Mouse (Mus musculus) kidney, embryonic 15.5 days (tissue): ENCODE data around the gene Usb1. TPM values are rescaled to one million over a fixed set of nuclear protein-coding genes. Genes with fewer than 3 reads are reported as not detected.
A peak's percentile ranks its signal among the peaks of the same experiment; 100 is the strongest.

Source experiments
- ATAC-seq: fragments of 200-750 bp; cut with Nextera tagmentation; replicated peaks from 2 replicates; pipeline ENCODE4 v1.8.0; 2017; ENCODE audit warnings: moderate TSS enrichment; ENCODE audit not compliant: low FRiP score
- H3K27ac ChIP-seq: fragments of 300-500 bp; sonication (generic); 2 replicates; pipeline ENCODE4 v1.5.1; 2015; ENCODE audit warnings: mild to moderate bottlenecking, inconsistent platforms
- H3K27me3 ChIP-seq: fragments of 300-500 bp; sonication (generic); 2 replicates; pipeline ENCODE4 v1.6.1; 2015; ENCODE audit warnings: inconsistent platforms
- H3K36me3 ChIP-seq: fragments of 300-500 bp; sonication (generic); 2 replicates; pipeline ENCODE4 v1.6.1; 2015; ENCODE audit warnings: inconsistent platforms
- H3K4me1 ChIP-seq: fragments of 300-500 bp; sonication (generic); 2 replicates; pipeline ENCODE4 v1.6.1; 2015; ENCODE audit warnings: inconsistent platforms
- H3K4me2 ChIP-seq: fragments of 300-500 bp; sonication (generic); 2 replicates; pipeline ENCODE4 v1.6.1; 2015; ENCODE audit warnings: moderate library complexity, mild to moderate bottlenecking, inconsistent platforms
- H3K4me3 ChIP-seq: fragments of 300-500 bp; sonication (generic); replicated peaks from 2 replicates; pipeline ENCODE4 v1.5.1; 2015; ENCODE audit warnings: mild to moderate bottlenecking, inconsistent platforms
- H3K9ac ChIP-seq: fragments of 300-500 bp; sonication (generic); 2 replicates; pipeline ENCODE4 v1.6.1; 2015; ENCODE audit warnings: mild to moderate bottlenecking, inconsistent platforms
- H3K9me3 ChIP-seq: fragments of 300-500 bp; sonication (generic); replicated peaks from 2 replicates; pipeline ENCODE4 v1.6.1; 2016; ENCODE audit warnings: inconsistent platforms
- WGBS: fragments of 180-500 bp; shearing (Covaris S2); methylation state at CpG from one replicate; pipeline ENCODE4 v1.1.7; 2015; ENCODE audit warnings: mixed read lengths; 5-methylcytosine and 5-hydroxymethylcytosine counted together
- polyA plus RNA-seq: library from polyadenylated mRNA; unstranded; fragments of >200 nt; fragmentation: Nextera tagmentation; extraction: Ambion mirVana; gene quantifications from 2 replicates; pipeline ENCODE4 v1.2.1, GENCODE M21; 2015

Gene Usb1
- polyA plus RNA-seq, result 47.0 and 49.0 TPM in 2 replicates

DNA sequence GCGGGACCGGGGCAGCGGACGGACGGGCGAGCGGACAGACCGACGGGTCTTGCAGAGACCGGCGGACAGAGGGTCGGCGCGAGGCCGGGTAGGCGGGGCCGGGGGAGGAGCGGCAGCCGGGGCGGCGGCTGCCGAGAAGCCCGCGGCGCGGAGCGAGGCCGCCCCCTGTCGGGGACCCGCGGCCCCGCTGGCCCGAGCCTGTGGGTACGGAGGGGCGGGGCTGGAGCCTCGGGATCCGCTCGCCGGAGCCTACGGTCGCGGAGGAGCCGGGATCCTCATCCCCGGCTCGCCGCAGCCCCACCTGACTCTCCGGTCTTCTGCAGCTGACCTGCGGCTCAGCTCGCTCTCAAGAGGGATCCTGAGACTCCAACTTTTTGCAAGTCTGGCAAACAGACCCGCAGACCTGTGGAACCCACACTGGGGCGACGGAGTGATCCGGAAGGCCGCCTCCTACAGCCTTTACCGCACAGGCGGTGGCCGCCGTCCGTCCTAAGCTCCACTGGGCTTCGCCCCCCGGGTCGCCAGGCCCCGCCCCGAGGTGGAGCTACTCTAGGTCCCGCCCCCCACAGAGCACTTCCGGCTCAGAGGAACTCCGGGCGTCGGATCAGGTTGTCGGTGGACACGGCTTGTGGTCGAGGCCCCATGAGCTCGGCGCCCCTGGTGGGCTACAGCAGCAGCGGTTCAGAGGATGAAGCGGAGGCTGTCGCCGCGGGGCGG, at the start of gene Usb1, which contains the start of gene Zfp319:
TSS of gene Usb1 (plus strand) at position 565 of the 717 bp plus-strand sequence.
TSS of gene Zfp319 (minus strand) at position 231 of the 717 bp plus-strand sequence.
- H3K4me2 ChIP-seq, result peak within 1 kb of the TSS; percentile 65
- H3K27me3 ChIP-seq, result no peaks in the 10 kb centered on the region
- peaks cover 60% of the 10 kb centered on the region for H3K36me3 ChIP-seq
- peak; percentile 95 for ATAC-seq
- H3K9me3 ChIP-seq, result no peaks in the 10 kb centered on the region
- H3K4me1 ChIP-seq, result peaks cover 36% of the 10 kb centered on the region
- peak within 1 kb of the TSS; percentile 68 for H3K9ac ChIP-seq
- peak within 1 kb of the TSS; percentile 100 for H3K27ac ChIP-seq
- under 1% methylated on average over 79 of the region's 80 CpGs for WGBS
- peak within 1 kb of the TSS; percentile 68 for H3K4me3 ChIP-seq

DNA sequence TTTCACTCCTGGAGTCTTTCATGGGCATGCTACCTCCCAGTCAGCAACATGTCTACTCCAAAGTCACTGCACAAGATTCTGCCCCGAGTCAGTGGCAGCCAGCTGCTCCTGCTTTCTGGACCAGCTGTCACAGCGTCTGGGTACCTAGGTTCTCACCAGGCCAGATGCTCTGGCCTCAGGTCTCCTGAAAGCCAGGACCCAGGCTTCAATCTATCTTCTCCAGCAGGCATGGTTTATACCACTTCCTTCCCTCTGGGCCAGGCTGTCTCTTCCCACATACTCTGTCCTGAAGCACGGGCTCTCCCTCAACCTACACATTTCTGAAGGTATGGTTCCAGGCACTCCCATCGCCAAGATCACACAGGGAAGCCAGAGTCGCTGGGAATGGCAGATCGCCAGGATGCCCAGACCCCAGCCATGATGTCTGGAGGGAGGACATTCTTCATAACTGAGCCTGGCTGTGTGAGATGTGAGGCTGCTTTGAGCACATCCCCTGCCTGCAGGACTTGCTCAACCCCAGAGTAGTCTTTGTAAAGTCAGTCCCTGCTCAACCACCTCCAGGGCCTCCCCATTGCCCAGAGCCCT, 42.9 kb upstream of the Usb1 start:
- 62% methylated on average over 6 of the region's 6 CpGs for WGBS
- H3K9ac ChIP-seq, result no peak overlapping the region

DNA sequence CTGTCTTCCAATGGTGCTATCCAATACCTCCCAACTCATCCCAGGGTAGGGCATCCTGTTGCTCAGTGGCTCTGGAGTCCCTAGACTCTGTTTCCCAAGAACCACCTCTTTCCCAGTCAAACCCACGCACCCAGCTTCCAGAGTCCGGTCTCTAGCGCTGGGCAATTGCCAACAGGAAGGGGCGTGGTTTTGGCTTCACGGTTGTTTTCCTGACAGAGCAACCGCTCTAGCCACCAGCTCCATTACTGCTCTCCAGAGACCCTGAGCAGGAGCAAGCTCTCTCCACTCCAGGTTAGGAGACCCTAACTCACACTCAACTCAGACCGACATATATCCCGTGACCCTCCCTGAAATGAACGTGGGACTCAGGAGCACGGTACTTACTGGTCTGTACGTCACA, 38.9 kb upstream of the Usb1 start:
- Histone ChIP-seq H3K9ac (no peak overlapping the region), H3K4me1 (peaks cover 17% of the 10 kb centered on the region), H3K9me3 (no peaks in the 10 kb centered on the region), H3K27ac (peak overlapping the region; percentile 84), H3K27me3 (no peaks in the 10 kb centered on the region), H3K4me2 (peak overlapping the region; percentile 51), H3K4me3 (peak overlapping the region; percentile 25), H3K36me3 (no peaks in the 10 kb centered on the region)
- 56% methylated on average over 11 of the region's 11 CpGs for WGBS
- ATAC-seq, result peak; percentile 62

More for the DNA sequence above, 42.9 kb upstream of the Usb1 start:
- ATAC-seq, result no peak
- H3K27me3 ChIP-seq, result no peaks in the 10 kb centered on the region
- H3K27ac ChIP-seq, result no peak overlapping the region
- H3K4me1 ChIP-seq, result peaks cover 13% of the 10 kb centered on the region
- no peaks in the 10 kb centered on the region for H3K36me3 ChIP-seq
- H3K4me2 ChIP-seq, result no peak overlapping the region
- H3K9me3 ChIP-seq, result no peaks in the 10 kb centered on the region
- no peak overlapping the region for H3K4me3 ChIP-seq

DNA sequence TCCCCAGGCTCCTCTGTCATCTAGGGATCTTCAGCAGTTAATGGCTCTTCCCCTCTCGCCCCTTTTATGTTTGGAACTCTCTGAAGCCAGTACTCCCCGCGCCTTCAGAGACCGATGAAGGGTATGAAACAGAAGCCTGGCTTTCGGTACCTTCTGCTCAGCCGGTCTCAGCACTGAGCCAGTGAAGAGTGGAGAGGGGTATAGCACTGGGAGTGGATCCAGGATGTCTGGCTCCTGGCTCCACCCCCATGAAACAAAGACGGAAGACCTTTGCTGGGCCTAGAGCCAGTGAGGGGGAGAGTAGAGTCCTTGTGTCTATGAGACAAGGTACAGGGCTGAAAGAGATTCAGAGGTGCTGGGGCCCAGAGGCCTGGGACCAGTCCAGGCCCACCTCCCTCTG, 38.2 kb upstream of the Usb1 start:
- H3K27me3 ChIP-seq, result no peaks in the 10 kb centered on the region
- peak overlapping the region; percentile 25 for H3K4me3 ChIP-seq
- H3K4me2 ChIP-seq, result peak overlapping the region; percentile 51
- H3K9ac ChIP-seq, result peak overlapping the region; percentile 36; the same call in 1 of the 2 replicates
- H3K9me3 ChIP-seq, result no peaks in the 10 kb centered on the region
- H3K4me1 ChIP-seq, result peaks cover 17% of the 10 kb centered on the region
- WGBS, result 52% methylated on average over 7 of the region's 7 CpGs
- H3K36me3 ChIP-seq, result no peaks in the 10 kb centered on the region
- peak overlapping the region; percentile 84 for H3K27ac ChIP-seq
- peak; percentile 70 for ATAC-seq

DNA sequence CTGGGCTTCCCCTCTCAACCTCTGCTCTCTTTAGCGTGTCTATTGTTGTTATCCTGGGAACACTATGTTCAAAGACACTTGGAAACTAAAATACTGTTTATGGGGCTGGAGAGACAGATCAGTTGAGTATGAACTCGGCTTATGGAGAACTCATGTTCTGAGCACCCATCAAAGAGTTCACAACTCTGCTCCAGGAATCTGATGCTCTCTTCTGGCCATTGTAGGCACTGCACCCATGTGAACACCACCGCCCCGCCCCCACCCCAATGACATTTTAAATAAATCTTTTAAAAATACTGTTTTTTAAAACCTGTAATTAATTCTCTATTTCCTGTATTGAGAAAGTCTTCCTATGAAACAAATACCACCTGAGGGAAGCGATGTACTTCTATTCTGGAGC, 29.7 kb upstream of the Usb1 start:
- H3K36me3 ChIP-seq, result no peaks in the 10 kb centered on the region
- WGBS, result 23% methylated on average over 5 of the region's 5 CpGs
- H3K9me3 ChIP-seq, result no peaks in the 10 kb centered on the region
- ATAC-seq, result 0 out of 2 replicates have a peak, but pooled peaks have one; percentile 25
- no peak overlapping the region for H3K4me3 ChIP-seq
- H3K4me1 ChIP-seq, result no peaks in the 10 kb centered on the region
- no peaks in the 10 kb centered on the region for H3K27me3 ChIP-seq
- H3K9ac ChIP-seq, result no peak overlapping the region
- no peak overlapping the region for H3K4me2 ChIP-seq
- H3K27ac ChIP-seq, result no peak overlapping the region

DNA sequence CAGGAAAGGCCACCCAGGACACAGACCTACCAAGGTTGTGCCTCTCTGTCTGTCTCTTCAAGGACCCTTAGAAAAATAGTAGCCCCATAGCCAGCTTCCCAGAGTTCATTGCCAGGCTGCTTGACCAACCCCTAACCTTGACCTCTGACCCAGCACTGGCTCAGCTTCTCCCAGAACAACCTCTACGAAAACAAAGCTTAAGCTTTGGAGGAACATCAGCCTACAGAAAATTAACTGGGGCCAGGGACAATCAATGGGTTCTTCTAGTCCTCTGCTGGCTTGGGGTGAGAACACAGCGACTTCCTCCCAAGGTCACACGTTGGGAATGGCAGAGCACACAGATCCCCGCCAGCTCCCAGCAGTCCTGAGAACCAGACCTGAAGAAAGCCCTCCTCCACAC, 26.6 kb upstream of the Usb1 start:
- Histone ChIP-seq H3K36me3 (no peaks in the 10 kb centered on the region), H3K4me1 (no peaks in the 10 kb centered on the region), H3K4me3 (no peak overlapping the region), H3K27ac (no peak overlapping the region), H3K9me3 (no peaks in the 10 kb centered on the region), H3K9ac (no peak overlapping the region), H3K27me3 (no peaks in the 10 kb centered on the region), H3K4me2 (no peak overlapping the region)
- ATAC-seq, result no peak
- 73% methylated on average over 4 of the region's 4 CpGs for WGBS

DNA sequence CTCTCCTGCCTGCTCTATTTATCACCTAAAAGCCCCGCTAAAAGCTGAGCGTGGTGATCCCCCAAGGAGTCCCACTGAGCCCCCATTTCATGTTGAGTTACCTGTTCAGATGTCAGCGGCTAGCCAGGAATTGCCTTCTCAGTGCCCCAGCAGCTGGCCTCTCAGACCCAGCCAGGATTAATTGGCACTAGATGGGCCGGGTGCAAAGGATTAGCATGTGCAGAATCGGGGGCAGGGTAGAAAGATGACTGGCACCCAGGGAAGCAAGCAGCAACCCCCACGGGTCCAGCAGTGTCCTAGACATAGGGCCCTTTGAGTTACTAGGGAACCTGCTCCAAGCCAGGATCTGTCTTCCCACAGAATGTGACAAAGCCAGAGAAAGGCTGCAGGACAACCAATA, 25.7 kb upstream of the Usb1 start, which contains the start of gene Cngb1:
TSS of gene Cngb1 (minus strand) at position 155 of the 400 bp plus-strand sequence.
- Histone ChIP-seq H3K4me1 (no peaks in the 10 kb centered on the region), H3K27me3 (0 out of 2 replicates have a peak, but pooled peaks cover 4% of the 10 kb centered on the region), H3K9me3 (no peaks in the 10 kb centered on the region), H3K27ac (no peak within 1 kb of the TSS), H3K4me3 (no peak within 1 kb of the TSS), H3K4me2 (no peak within 1 kb of the TSS), H3K36me3 (no peaks in the 10 kb centered on the region), H3K9ac (no peak within 1 kb of the TSS)
- 55% methylated on average over 6 of the region's 6 CpGs for WGBS
- no peak for ATAC-seq

DNA sequence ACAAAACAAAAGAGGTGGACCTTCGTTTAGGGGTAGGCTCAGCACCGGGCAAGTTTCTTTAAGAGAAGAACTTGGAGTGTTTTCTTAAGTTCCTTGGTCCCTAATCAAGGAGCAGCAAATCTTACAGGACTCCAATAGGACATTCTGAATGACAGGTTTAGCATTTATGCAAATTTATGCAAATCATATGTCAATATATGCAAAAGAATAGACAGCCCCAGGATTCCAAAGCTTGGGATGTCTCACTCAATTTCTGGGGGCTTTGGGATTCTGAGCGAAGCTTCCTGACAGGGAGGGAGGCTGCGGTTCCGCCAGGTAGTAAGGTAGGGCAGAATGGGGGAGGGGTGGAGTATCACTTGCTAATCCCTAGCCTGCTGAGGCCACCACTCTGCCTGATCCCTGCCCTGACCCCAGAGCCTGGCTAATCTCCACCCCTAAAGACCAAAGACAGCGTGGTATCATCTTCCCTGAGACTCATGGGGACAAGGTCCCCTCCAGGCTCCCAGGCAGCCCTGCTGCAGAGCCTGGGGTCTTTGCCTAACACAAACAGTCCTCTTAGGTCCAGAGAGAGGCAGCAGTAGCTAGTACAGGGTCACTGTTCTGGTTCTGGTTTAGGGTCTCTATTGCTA, 21.6 kb upstream of the Usb1 start, which contains the start of gene Tepp:
TSS of gene Tepp (plus strand) at position 225 of the 629 bp plus-strand sequence.
- H3K9me3 ChIP-seq, result no peaks in the 10 kb centered on the region
- no peak for ATAC-seq
- H3K9ac ChIP-seq, result no peak within 1 kb of the TSS
- no peak within 1 kb of the TSS for H3K4me3 ChIP-seq
- no peaks in the 10 kb centered on the region for H3K36me3 ChIP-seq
- 46% methylated on average over 6 of the region's 6 CpGs for WGBS
- 0 out of 2 replicates have a peak, but pooled peaks cover 5% of the 10 kb centered on the region for H3K27me3 ChIP-seq
- no peak within 1 kb of the TSS for H3K4me2 ChIP-seq
- no peaks in the 10 kb centered on the region for H3K4me1 ChIP-seq
- H3K27ac ChIP-seq, result no peak within 1 kb of the TSS

DNA sequence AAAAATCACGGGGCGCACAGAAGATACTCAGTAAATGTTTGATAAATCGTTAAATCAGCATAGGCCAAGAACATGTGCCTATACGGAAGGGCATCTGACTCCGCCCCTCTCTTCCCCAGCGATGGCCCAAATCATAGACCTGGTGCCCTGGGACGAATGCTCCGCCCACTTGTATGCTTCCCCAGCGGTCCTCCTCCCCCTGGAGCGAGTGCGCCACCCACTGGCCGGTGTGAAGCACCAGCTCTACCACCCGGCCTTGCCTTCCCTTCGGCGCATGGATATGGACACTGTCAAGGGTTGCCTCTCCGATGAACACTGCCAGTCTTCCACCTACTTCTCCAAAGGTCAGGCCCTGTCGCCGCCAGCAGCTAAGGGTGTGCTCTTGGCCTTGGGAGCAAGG, 19.2 kb upstream of the Usb1 start:
- WGBS, result 73% methylated on average over 18 of the region's 18 CpGs
- Histone ChIP-seq H3K9me3 (0 out of 2 replicates have a peak, but pooled peaks cover 2% of the 10 kb centered on the region), H3K36me3 (no peaks in the 10 kb centered on the region), H3K27ac (no peak overlapping the region), H3K4me2 (no peak overlapping the region), H3K27me3 (0 out of 2 replicates have a peak, but pooled peaks cover 5% of the 10 kb centered on the region), H3K4me1 (no peaks in the 10 kb centered on the region), H3K9ac (no peak overlapping the region), H3K4me3 (no peak overlapping the region)
- peak; percentile 34; the same call in 1 of the 2 replicates for ATAC-seq

DNA sequence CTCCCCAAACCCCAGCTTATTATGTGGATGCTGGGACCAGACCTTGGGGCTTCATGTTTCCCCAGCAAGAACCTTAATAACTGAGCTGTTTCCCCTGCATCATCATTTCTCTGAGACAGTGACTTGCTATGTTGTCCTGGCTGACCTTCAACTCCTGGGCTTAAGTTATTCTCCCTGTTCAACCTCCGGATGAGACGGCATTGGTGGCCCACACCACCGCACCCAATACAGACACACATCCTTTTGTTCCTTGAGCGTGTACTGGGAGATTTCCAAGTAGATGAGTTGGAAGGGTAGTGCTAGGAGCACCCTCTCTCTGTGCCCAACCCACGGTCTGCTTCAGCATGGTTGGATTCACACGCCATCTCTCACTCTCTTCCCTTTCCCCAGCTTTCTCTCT, 18.2 kb upstream of the Usb1 start:
- no peak overlapping the region for H3K27ac ChIP-seq
- H3K27me3 ChIP-seq, result 0 out of 2 replicates have a peak, but pooled peaks cover 5% of the 10 kb centered on the region
- H3K4me2 ChIP-seq, result no peak overlapping the region
- 90% methylated on average over 6 of the region's 6 CpGs for WGBS
- ATAC-seq, result no peak
- H3K36me3 ChIP-seq, result no peaks in the 10 kb centered on the region
- H3K4me1 ChIP-seq, result no peaks in the 10 kb centered on the region
- no peak overlapping the region for H3K9ac ChIP-seq
- no peak overlapping the region for H3K4me3 ChIP-seq
- 0 out of 2 replicates have a peak, but pooled peaks cover 2% of the 10 kb centered on the region for H3K9me3 ChIP-seq

DNA sequence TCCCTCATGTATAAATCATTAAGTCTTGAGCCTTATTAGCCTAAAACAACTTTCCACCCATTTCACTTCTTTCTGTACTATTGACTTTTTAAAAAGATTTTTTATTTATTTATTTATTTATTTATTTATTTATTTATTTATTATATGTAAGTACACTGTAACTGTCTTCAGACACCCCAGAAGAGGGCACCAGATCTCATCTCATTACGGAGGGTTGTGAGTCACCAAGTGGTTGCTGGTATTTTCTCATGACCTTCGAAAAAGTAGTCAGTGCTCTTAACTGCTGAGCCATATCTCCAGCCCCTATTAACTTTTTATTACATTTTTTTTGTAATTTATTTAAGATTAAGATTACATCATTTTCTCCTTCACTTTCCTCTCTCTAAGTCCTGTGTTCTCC, 17.4 kb upstream of the Usb1 start:
- Histone ChIP-seq H3K27ac (no peak overlapping the region), H3K4me1 (peaks cover under 1% of the 10 kb centered on the region; the same call in 1 of the 2 replicates), H3K4me2 (no peak overlapping the region), H3K9ac (no peak overlapping the region), H3K9me3 (0 out of 2 replicates have a peak, but pooled peaks cover 2% of the 10 kb centered on the region), H3K4me3 (no peak overlapping the region), H3K36me3 (no peaks in the 10 kb centered on the region), H3K27me3 (0 out of 2 replicates have a peak, but pooled peaks cover 5% of the 10 kb centered on the region)
- no peak for ATAC-seq
- 65% methylated on average over 2 of the region's 2 CpGs for WGBS
